Mouse (Mus musculus) erythroblast, adult 5-6 weeks (primary cell): ENCODE results near the gene Prr11. TPM values are rescaled to one million over a fixed set of nuclear protein-coding genes. Genes with fewer than 3 reads are reported as not detected.
"Not testable (repeated sequence)": the region's sequence is repeated elsewhere in the genome, so short reads cannot be mapped to it uniquely, and the experiment has no call there.

ENCODE experiments used
- ATAC-seq: replicated peaks from 2 replicates; pipeline ENCODE4 v1.8.0; 2016; ENCODE audit warnings: moderate number of reproducible peaks, mild to moderate bottlenecking, moderate TSS enrichment, inconsistent platforms; ENCODE audit not compliant: poor library complexity, low FRiP score, severe bottlenecking
- total RNA-seq, 2 experiments: library from RNA; stranded (forward) in 1 of 2; stranded (reverse) in 1 of 2; fragments of 150-400 nt in 1 of 2; fragments of 200-764, 138-1000 nt in 1 of 2; gene quantifications; 2 replicates each; pipeline versions ENCODE4 v1.2.3 to v1.2.4; 2015 to 2017; ENCODE audit warnings: low replicate concordance in 2 of 2

The Prr11 gene
- total RNA-seq, 2 experiments from 2014 or later = 6.6 to 25.0 TPM

GRCm38 (mm10) chr11:87056286-87056685 lies 52.2 kb downstream of the Prr11 start:
- ATAC-seq = peak; percentile 47; the same call in 1 of the 2 replicates

- not testable (repeated sequence) for ATAC-seq
These were observed 59.6 kb downstream of the Prr11 start for GRCm38 (mm10) chr11:87048900-87049299.

GRCm38 (mm10) chr11:87046968-87047367 lies 61.5 kb downstream of the Prr11 start:
- no peak for ATAC-seq

GRCm38 (mm10) chr11:87043052-87043451 lies 65.5 kb downstream of the Prr11 start:
- ATAC-seq = 0 out of 2 replicates have a peak, but pooled peaks have one; percentile 55

- ATAC-seq = no peak
These were observed 69.1 kb downstream of the Prr11 start for GRCm38 (mm10) chr11:87039307-87039963.

Other genes with a start within 250 kb of the Prr11 start
- 0.19 and 1.5 TPM in 2 replicates for gene Ypel2, start 115.0 kb downstream of the Prr11 start, total RNA-seq (2015; ENCODE audit: low replicate concordance)
- 0.56 and 0.68 TPM in 2 replicates for gene Ypel2, start 115.0 kb downstream of the Prr11 start, total RNA-seq (2017; ENCODE audit: low replicate concordance)
- gene Gdpd1, start 34.6 kb downstream of the Prr11 start, total RNA-seq (2015; ENCODE audit: low replicate concordance) = 1.2 TPM in 1 of 2 replicates, not detected in the other
- gene Gdpd1, start 34.6 kb downstream of the Prr11 start, total RNA-seq (2017; ENCODE audit: low replicate concordance) = 1.3 TPM in 1 of 2 replicates, not detected in the other
- gene Smg8, start 21.9 kb downstream of the Prr11 start, total RNA-seq (2015; ENCODE audit: low replicate concordance) = 3.3 and 5.2 TPM in 2 replicates
- 4.1 and 5.4 TPM in 2 replicates for gene Smg8, start 21.9 kb downstream of the Prr11 start, total RNA-seq (2017; ENCODE audit: low replicate concordance)
- 24.5 and 36.1 TPM in 2 replicates for gene Ska2, start 526 bp upstream of the Prr11 start, total RNA-seq (2015; ENCODE audit: low replicate concordance)
- 14.1 and 19.8 TPM in 2 replicates for gene Ska2, start 526 bp upstream of the Prr11 start, total RNA-seq (2017; ENCODE audit: low replicate concordance)
- 12.7 and 19.0 TPM in 2 replicates for gene Trim37, start 18.4 kb upstream of the Prr11 start, total RNA-seq (2015; ENCODE audit: low replicate concordance)
- 28.4 and 36.2 TPM in 2 replicates for gene Trim37, start 18.4 kb upstream of the Prr11 start, total RNA-seq (2017; ENCODE audit: low replicate concordance)